Mouse (Mus musculus): ENCODE data around the gene Tdp1. TPM values are rescaled to one million over a fixed set of nuclear protein-coding genes. Genes with fewer than 3 reads are reported as not detected.

Gene Tdp1
- polyA plus RNA-seq (2016; fragmentation: Nextera tagmentation; extraction: Ambion mirVana), result 87.1 and 89.7 TPM in 2 replicates

DNA sequence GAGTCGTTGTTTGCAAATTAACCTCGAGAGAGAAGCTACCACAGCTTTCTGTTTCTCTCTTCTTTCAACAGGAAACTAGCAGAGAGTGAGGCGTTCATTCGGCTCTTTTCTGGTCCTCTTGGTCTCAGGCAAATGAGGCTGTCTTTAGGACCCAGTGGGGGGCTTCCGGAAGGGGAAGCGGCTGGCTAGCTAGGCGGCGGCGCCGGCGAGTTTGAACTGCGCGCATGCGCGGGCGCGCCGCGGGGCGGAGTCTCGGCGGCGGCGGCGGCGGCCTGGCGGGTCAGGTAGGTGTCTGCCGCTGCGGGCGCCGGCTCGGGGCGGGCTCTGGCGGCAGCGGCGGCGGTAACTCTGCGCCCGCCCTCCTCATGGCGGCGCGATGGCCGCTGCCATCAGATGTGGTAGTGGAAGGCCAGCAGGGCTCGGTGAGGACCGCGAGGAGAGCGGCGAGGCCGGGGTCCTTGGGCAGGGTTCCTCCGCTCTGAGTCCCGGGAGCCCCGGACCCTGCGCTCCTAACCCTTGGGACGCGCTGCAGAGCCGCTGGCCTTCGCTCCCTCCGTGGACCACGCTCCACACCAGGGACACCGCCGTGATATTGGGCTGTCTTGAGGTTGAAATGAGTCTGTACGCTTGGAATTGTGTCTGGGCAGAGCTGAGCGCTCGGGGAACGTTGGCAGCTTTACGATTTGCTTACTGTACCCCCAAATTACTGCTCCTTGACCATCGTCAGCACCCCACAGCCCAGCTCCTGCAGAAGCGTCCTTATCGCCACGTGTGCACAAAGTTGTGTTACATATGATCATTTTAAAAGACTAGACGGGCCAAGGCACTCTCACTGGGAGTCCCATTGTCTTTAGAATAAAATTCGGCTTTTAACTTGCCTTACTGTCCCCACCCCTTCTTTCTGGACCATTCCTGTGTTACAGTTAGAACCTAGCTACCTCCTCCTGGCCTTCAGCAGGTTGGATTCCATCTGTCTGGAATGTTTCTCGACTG lies at the start of gene Tdp1, which contains the start of gene Efcab11:
TSS of gene Tdp1 (plus strand) at position 249 of the 993 bp plus-strand sequence.
TSS of gene Efcab11 (minus strand) at position 171 of the 993 bp plus-strand sequence.
- Histone ChIP-seq H3K4me1 (peaks cover 49% of the 10 kb centered on the region), H3K9me3 (replicated peaks) (no peaks in the 10 kb centered on the region; the same call in 1 of the 2 replicates), H3K27ac (replicated peaks) (peak within 1 kb of the TSS; percentile 93), H3K4me3 (peak within 1 kb of the TSS; percentile 78), H3K36me3 (peaks cover 15% of the 10 kb centered on the region), H3K27me3 (ENCODE audit: low read depth, poor library complexity, severe bottlenecking) (no peaks in the 10 kb centered on the region; the same call in 1 of the 2 replicates)
- WGBS, result under 1% methylated on average over 73 of the region's 73 CpGs
- DNase-seq (ENCODE audit: low spot score), result peak; percentile 95

- no peak overlapping the region for H3K4me3 ChIP-seq
These were observed 47.7 kb upstream of the Tdp1 start for GRCm38 (mm10) chr12:99836404-99837131.

GRCm38 (mm10) chr12:99837528-99837927 lies 46.8 kb upstream of the Tdp1 start:
- Histone ChIP-seq H3K4me1 (peaks cover 10% of the 10 kb centered on the region), H3K36me3 (peaks cover 11% of the 10 kb centered on the region), H3K27me3 (ENCODE audit: low read depth, poor library complexity, severe bottlenecking) (no peaks in the 10 kb centered on the region), H3K9me3 (replicated peaks) (peaks cover 4% of the 10 kb centered on the region; the same call in 1 of the 2 replicates), H3K4me3 (no peak overlapping the region), H3K27ac (replicated peaks) (no peak overlapping the region)
- no peak for DNase-seq (ENCODE audit: low spot score)
- 92% methylated on average over 5 of the region's 5 CpGs for WGBS

More at GRCm38 (mm10) chr12:99836404-99837131, 47.7 kb upstream of the Tdp1 start:
- Histone ChIP-seq H3K36me3 (peaks cover 11% of the 10 kb centered on the region), H3K4me1 (peaks cover 10% of the 10 kb centered on the region), H3K27me3 (ENCODE audit: low read depth, poor library complexity, severe bottlenecking) (no peaks in the 10 kb centered on the region), H3K27ac (replicated peaks) (no peak overlapping the region), H3K9me3 (replicated peaks) (peaks cover 4% of the 10 kb centered on the region; the same call in 1 of the 2 replicates)
- peak; percentile 49 for DNase-seq (ENCODE audit: low spot score)
- WGBS, result 73% methylated on average over 20 of the region's 20 CpGs

DNA sequence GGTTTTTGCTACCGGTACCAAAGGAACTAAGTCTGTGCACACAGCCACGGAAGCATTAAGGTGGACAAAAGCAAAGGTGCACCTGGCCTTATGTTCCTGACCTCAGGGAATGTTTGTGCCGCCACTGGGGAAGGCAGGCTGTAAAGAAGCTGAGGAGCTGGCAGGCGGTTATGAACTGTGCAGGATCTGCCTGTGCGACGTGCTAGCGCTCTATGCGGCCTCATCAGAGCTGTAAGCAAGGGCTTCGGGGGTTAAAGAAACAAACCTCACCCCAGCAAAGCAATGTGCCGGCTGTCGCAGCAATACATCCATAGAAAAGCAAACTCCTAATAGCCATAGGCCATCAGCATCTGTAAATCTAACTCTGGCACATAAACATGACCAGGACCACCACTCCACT lies 46.2 kb upstream of the Tdp1 start:
- Histone ChIP-seq H3K36me3 (peaks cover 7% of the 10 kb centered on the region), H3K27ac (replicated peaks) (no peak overlapping the region), H3K4me3 (no peak overlapping the region), H3K27me3 (ENCODE audit: low read depth, poor library complexity, severe bottlenecking) (no peaks in the 10 kb centered on the region), H3K9me3 (replicated peaks) (peaks cover 3% of the 10 kb centered on the region; the same call in 1 of the 2 replicates), H3K4me1 (peaks cover 10% of the 10 kb centered on the region)
- 89% methylated on average over 11 of the region's 11 CpGs for WGBS
- DNase-seq (ENCODE audit: low spot score), result no peak

DNA sequence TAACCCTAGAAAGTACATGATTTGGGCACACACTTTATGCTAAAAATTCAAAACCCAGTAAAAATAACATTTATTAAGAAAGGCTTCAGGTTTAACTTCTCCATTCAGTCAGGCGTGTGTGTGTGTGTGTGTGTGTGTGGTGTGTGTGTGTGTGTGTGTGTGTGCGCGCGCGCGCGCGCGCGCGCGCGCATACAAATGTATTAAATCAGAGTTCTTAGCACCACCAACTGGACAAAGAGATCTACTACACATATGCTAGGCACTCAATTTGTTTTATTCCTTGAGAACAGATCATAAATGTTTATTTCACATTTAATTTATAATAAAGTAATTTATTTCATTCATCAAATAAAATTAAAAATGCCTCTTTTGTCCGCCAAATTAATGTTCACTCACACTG lies 45.6 kb upstream of the Tdp1 start:
- Histone ChIP-seq H3K9me3 (replicated peaks) (no peaks in the 10 kb centered on the region), H3K36me3 (peaks cover 2% of the 10 kb centered on the region), H3K27ac (replicated peaks) (no peak overlapping the region), H3K27me3 (ENCODE audit: low read depth, poor library complexity, severe bottlenecking) (no peaks in the 10 kb centered on the region), H3K4me3 (no peak overlapping the region), H3K4me1 (peaks cover 10% of the 10 kb centered on the region)
- WGBS, result 82% methylated on average over 14 of the region's 14 CpGs
- no peak for DNase-seq (ENCODE audit: low spot score)

- DNase-seq (ENCODE audit: low spot score), result no peak
- no peak overlapping the region for H3K27ac ChIP-seq (replicated peaks)
- WGBS, result 93% methylated on average over 8 of the region's 8 CpGs
- H3K27me3 ChIP-seq (ENCODE audit: low read depth, poor library complexity, severe bottlenecking), result no peaks in the 10 kb centered on the region
- H3K36me3 ChIP-seq, result peaks cover 5% of the 10 kb centered on the region; the same call in 1 of the 2 replicates
- no peak overlapping the region for H3K4me3 ChIP-seq
- H3K4me1 ChIP-seq, result no peaks in the 10 kb centered on the region
- H3K9me3 ChIP-seq (replicated peaks), result no peaks in the 10 kb centered on the region
These were observed 39.4 kb upstream of the Tdp1 start for GRCm38 (mm10) chr12:99844951-99845350.

GRCm38 (mm10) chr12:99849996-99850395 lies 34.3 kb upstream of the Tdp1 start:
- H3K36me3 ChIP-seq, result peaks cover 15% of the 10 kb centered on the region
- 88% methylated on average over 2 of the region's 2 CpGs for WGBS
- H3K27me3 ChIP-seq (ENCODE audit: low read depth, poor library complexity, severe bottlenecking), result no peaks in the 10 kb centered on the region
- H3K4me3 ChIP-seq, result no peak overlapping the region
- no peak for DNase-seq (ENCODE audit: low spot score)
- H3K9me3 ChIP-seq (replicated peaks), result no peaks in the 10 kb centered on the region
- H3K4me1 ChIP-seq, result no peaks in the 10 kb centered on the region
- H3K27ac ChIP-seq (replicated peaks), result no peak overlapping the region

DNA sequence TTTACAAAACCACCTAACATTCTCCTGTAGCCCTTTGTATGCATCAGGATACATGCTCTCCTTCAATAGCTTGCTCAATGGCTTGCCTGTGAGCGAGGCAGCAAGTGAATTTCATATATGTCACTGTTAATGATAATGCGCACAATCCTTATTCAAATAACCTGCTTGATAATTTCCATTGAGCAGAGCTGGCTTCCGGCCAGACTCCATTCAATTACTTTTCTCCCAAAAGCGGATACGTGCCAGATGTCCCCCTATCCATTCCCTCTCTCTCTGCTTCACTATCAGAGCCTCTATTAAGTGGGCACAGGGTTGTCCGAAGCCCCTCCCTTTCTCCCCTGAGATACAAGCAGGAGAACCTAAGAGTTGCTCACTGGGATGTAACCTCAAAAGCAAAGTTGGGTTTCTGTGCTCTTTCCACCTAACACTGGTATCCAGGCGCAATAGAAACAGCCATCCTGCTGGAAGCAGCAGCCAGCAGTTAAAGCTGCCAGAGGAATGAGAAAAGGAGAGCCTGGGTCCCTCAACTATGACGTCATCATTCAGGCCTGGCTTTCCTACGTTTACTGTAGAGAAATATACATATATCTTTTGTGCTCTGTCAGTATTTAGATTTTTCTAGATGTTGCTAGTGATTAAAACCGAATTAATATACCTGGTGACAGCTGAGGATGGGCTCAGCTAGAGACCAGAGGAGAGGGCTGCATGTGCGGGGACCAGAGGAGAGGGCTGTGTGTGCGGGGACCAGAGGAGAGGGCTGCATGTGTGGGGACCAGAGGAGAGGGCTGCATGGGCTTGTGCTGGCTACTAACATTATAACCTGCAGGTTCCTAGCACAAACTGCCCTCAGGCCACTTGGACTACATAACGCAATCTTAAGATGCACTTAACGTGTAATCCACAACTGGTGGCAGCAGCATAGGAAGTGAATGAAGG lies 30.7 kb upstream of the Tdp1 start:
- Histone ChIP-seq H3K27ac (replicated peaks) (no peak overlapping the region), H3K36me3 (peaks cover 15% of the 10 kb centered on the region), H3K4me3 (no peak overlapping the region), H3K4me1 (no peaks in the 10 kb centered on the region), H3K9me3 (replicated peaks) (no peaks in the 10 kb centered on the region), H3K27me3 (ENCODE audit: low read depth, poor library complexity, severe bottlenecking) (no peaks in the 10 kb centered on the region)
- 92% methylated on average over 14 of the region's 14 CpGs for WGBS
- DNase-seq (ENCODE audit: low spot score), result no peak

GRCm38 (mm10) chr12:99856011-99856410 lies 28.3 kb upstream of the Tdp1 start:
- H3K36me3 ChIP-seq, result peaks cover 15% of the 10 kb centered on the region
- WGBS, result 90% methylated on average over 9 of the region's 9 CpGs
- H3K27me3 ChIP-seq (ENCODE audit: low read depth, poor library complexity, severe bottlenecking), result no peaks in the 10 kb centered on the region
- no peaks in the 10 kb centered on the region for H3K4me1 ChIP-seq
- no peaks in the 10 kb centered on the region for H3K9me3 ChIP-seq (replicated peaks)
- H3K4me3 ChIP-seq, result no peak overlapping the region
- no peak overlapping the region for H3K27ac ChIP-seq (replicated peaks)
- no peak for DNase-seq (ENCODE audit: low spot score)

DNA sequence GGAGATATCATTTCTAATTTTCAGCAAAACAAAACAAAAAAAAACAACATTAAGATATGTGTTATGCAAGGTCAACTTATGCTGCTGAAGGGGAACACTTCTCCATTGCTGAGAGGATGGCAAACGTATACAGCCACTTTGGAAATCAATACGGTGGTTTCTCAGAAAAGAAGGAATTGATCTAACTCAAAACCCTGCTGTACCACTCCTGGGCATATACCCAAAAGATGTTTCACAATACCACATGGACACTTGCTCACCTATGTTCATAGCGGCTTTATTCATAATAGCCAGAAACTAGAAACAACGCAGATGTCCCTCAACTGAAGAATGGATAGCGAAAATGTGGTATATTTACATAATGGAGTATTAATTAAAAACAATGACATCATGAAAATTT lies 25.7 kb upstream of the Tdp1 start:
- no peaks in the 10 kb centered on the region for H3K27me3 ChIP-seq (ENCODE audit: low read depth, poor library complexity, severe bottlenecking)
- DNase-seq (ENCODE audit: low spot score), result no peak
- H3K4me1 ChIP-seq, result no peaks in the 10 kb centered on the region
- peaks cover 11% of the 10 kb centered on the region for H3K36me3 ChIP-seq
- 94% methylated on average over 5 of the region's 5 CpGs for WGBS
- no peak overlapping the region for H3K4me3 ChIP-seq
- H3K9me3 ChIP-seq (replicated peaks), result no peaks in the 10 kb centered on the region
- no peak overlapping the region for H3K27ac ChIP-seq (replicated peaks)

- no peak for DNase-seq (ENCODE audit: low spot score)
- Histone ChIP-seq H3K9me3 (replicated peaks) (no peaks in the 10 kb centered on the region), H3K4me3 (no peak overlapping the region), H3K27me3 (ENCODE audit: low read depth, poor library complexity, severe bottlenecking) (no peaks in the 10 kb centered on the region), H3K27ac (replicated peaks) (no peak overlapping the region), H3K36me3 (0 out of 2 replicates have a peak, but pooled peaks cover 2% of the 10 kb centered on the region), H3K4me1 (no peaks in the 10 kb centered on the region)
- WGBS, result 85% methylated on average over 3 of the region's 3 CpGs
These were observed 24.8 kb upstream of the Tdp1 start for GRCm38 (mm10) chr12:99859391-99860100.
